8 mouse cellular contexts compared by ENCODE assay signal in genomic region chr6:72099281-72099680, GRCm38 (mm10). TPM values are rescaled to one million over a fixed set of nuclear protein-coding genes. Genes with fewer than 3 reads are reported as not detected.
DNase-seq lines count a peak whose midpoint lies in the region; ATAC-seq and TF ChIP-seq lines count a peak whose summit lies in the region.

No protein-coding gene starts in this region.

- no peak for ATAC-seq in midbrain, embryonic 11.5 days (ENCODE audit: low FRiP score)
- ATAC-seq in limb, embryonic 12.5 days (ENCODE audit: insufficient number of reproducible peaks, insufficient read depth, low FRiP score, low TSS enrichment, low read depth) = no peak
- ATAC-seq in neural tube, embryonic 15.5 days (ENCODE audit: low FRiP score) = no peak

- H3K27me3 ChIP-seq in cerebellum, adult 2 months (ENCODE audit: control insufficient read depth, insufficient read depth, low read length) = no peaks in the 10 kb centered on the region
- no peaks in the 10 kb centered on the region for H3K27me3 ChIP-seq in midbrain, embryonic 10.5 days (ENCODE audit: low read depth, poor library complexity, severe bottlenecking)
- H3K27me3 ChIP-seq in midbrain, embryonic 11.5 days (ENCODE audit: control insufficient read depth, insufficient read depth, low read length) = no peaks in the 10 kb centered on the region
- no peaks in the 10 kb centered on the region for H3K27me3 ChIP-seq in limb, embryonic 12.5 days
- no peaks in the 10 kb centered on the region for H3K27me3 ChIP-seq in neural tube, embryonic 15.5 days (replicated peaks)
- H3K27me3 ChIP-seq in thymus, adult 2 months (ENCODE audit: control insufficient read depth, insufficient read depth, low read length) = no peaks in the 10 kb centered on the region

- no peak for TF ChIP-seq POLR2A in cerebellum, adult 2 months (IDR thresholded peaks at IDR 0.05; ENCODE audit: borderline replicate concordance, insufficient read depth, low read length)
- TF ChIP-seq POLR2A in thymus, adult 2 months (IDR thresholded peaks at IDR 0.05; ENCODE audit: control insufficient read depth, extremely low read depth, insufficient read depth, low read length, poor library complexity) = no peak

- no peaks in the 10 kb centered on the region for H3K9me3 ChIP-seq in midbrain, embryonic 10.5 days (replicated peaks)
- H3K9me3 ChIP-seq in midbrain, embryonic 11.5 days (ENCODE audit: control insufficient read depth, low read length) = no peaks in the 10 kb centered on the region
- no peaks in the 10 kb centered on the region for H3K9me3 ChIP-seq in limb, embryonic 12.5 days
- H3K9me3 ChIP-seq in neural tube, embryonic 15.5 days (replicated peaks) = no peaks in the 10 kb centered on the region

- H3K9ac ChIP-seq in midbrain, embryonic 11.5 days (ENCODE audit: low read length) = no peak overlapping the region
- no peak overlapping the region for H3K9ac ChIP-seq in limb, embryonic 12.5 days (replicated peaks)
- 0 out of 2 replicates have a peak overlapping the region, but pooled peaks have one; percentile 93 for H3K9ac ChIP-seq in neural tube, embryonic 15.5 days (replicated peaks)

- no peaks in the 10 kb centered on the region for H3K36me3 ChIP-seq in midbrain, embryonic 10.5 days
- no peaks in the 10 kb centered on the region for H3K36me3 ChIP-seq in midbrain, embryonic 11.5 days (ENCODE audit: control insufficient read depth, insufficient read depth, low read length)
- H3K36me3 ChIP-seq in limb, embryonic 12.5 days = no peaks in the 10 kb centered on the region
- no peaks in the 10 kb centered on the region for H3K36me3 ChIP-seq in neural tube, embryonic 15.5 days
- H3K36me3 ChIP-seq in thymus, adult 2 months (ENCODE audit: control insufficient read depth, insufficient read depth, low read length) = no peaks in the 10 kb centered on the region

- peak in 1 of 2 experiments; percentile 48 for DNase-seq in cerebellum, adult 2 months
- no peak for DNase-seq in cerebellum, adult 11 months
- DNase-seq in midbrain, embryonic 10.5 days (ENCODE audit: low spot score) = no peak
- DNase-seq in midbrain, embryonic 11.5 days (ENCODE audit: low spot score, missing footprints) = no peak
- no peak for DNase-seq in thymus, adult 2 months
- DNase-seq in layer of hippocampus, adult 11-12 months (ENCODE audit: low spot score) = no peak

- no peak overlapping the region for H3K4me2 ChIP-seq in midbrain, embryonic 11.5 days
- peak overlapping the region; percentile 82 for H3K4me2 ChIP-seq in limb, embryonic 12.5 days
- peak overlapping the region; percentile 76 for H3K4me2 ChIP-seq in neural tube, embryonic 15.5 days

- H3K4me3 ChIP-seq in cerebellum, adult 2 months (replicated peaks; ENCODE audit: insufficient read depth, low read depth, low read length) = peak overlapping the region; percentile 99
- H3K4me3 ChIP-seq in midbrain, embryonic 10.5 days = peak overlapping the region; percentile 81
- H3K4me3 ChIP-seq in midbrain, embryonic 11.5 days (ENCODE audit: low read depth, low read length) = no peak overlapping the region
- H3K4me3 ChIP-seq in limb, embryonic 12.5 days (replicated peaks) = peak overlapping the region; percentile 61; the same call in 1 of the 2 replicates
- H3K4me3 ChIP-seq in neural tube, embryonic 15.5 days (replicated peaks) = peak overlapping the region; percentile 90
- no peak overlapping the region for H3K4me3 ChIP-seq in thymus, adult 2 months (ENCODE audit: control insufficient read depth, insufficient read depth, low read length)

- TF ChIP-seq CTCF in cerebellum, adult 2 months (IDR thresholded peaks at IDR 0.05; ENCODE audit: borderline replicate concordance, insufficient read depth, low read depth, low read length) = no peak
- TF ChIP-seq CTCF in thymus, adult 2 months (IDR thresholded peaks at IDR 0.05; ENCODE audit: borderline replicate concordance, control insufficient read depth, extremely low read depth, insufficient read depth, low read length, poor library complexity) = no peak

- H3K27ac ChIP-seq in cerebellum, adult 2 months (ENCODE audit: insufficient read depth, low read length) = peak overlapping the region; percentile 99
- no peak overlapping the region for H3K27ac ChIP-seq in midbrain, embryonic 10.5 days (replicated peaks)
- no peak overlapping the region for H3K27ac ChIP-seq in midbrain, embryonic 11.5 days (ENCODE audit: low read depth, low read length)
- H3K27ac ChIP-seq in limb, embryonic 12.5 days = no peak overlapping the region
- no peak overlapping the region for H3K27ac ChIP-seq in neural tube, embryonic 15.5 days (replicated peaks)
- no peak overlapping the region for H3K27ac ChIP-seq in thymus, adult 2 months (ENCODE audit: control insufficient read depth, insufficient read depth, low read length)

- 8% methylated on average over 3 of the region's 3 CpGs for WGBS in cerebellum, adult 2 months
- 77% methylated on average over 3 of the region's 3 CpGs for WGBS in midbrain, embryonic 10.5 days
- 82% methylated on average over 3 of the region's 3 CpGs for WGBS in midbrain, embryonic 11.5 days
- WGBS in limb, embryonic 12.5 days = 70% methylated on average over 3 of the region's 3 CpGs
- WGBS in neural tube, embryonic 15.5 days = 82% methylated on average over 3 of the region's 3 CpGs
- 91% methylated on average over 3 of the region's 3 CpGs for WGBS in thymus, adult 2 months

- peaks cover 22% of the 10 kb centered on the region for H3K4me1 ChIP-seq in cerebellum, adult 2 months (ENCODE audit: control insufficient read depth, insufficient read depth, low read length)
- H3K4me1 ChIP-seq in midbrain, embryonic 10.5 days = peaks cover 49% of the 10 kb centered on the region
- H3K4me1 ChIP-seq in midbrain, embryonic 11.5 days (ENCODE audit: control insufficient read depth, insufficient read depth, low read length) = peaks cover 17% of the 10 kb centered on the region
- peaks cover 33% of the 10 kb centered on the region for H3K4me1 ChIP-seq in limb, embryonic 12.5 days (replicated peaks)
- peaks cover 34% of the 10 kb centered on the region for H3K4me1 ChIP-seq in neural tube, embryonic 15.5 days
- peaks cover 10% of the 10 kb centered on the region for H3K4me1 ChIP-seq in thymus, adult 2 months (replicated peaks; ENCODE audit: control insufficient read depth, insufficient read depth, low read length)

RNA-seq across cellular contexts. Expression of gene St3gal5, which starts 1.9 kb away (rescaled TPM):
- 129 TPM in 2 replicates for polyA plus RNA-seq in cerebellum, adult 2 months (2012; rRNA removed)
- 39.1 and 40.0 TPM in 2 replicates for polyA plus RNA-seq in midbrain, embryonic 10.5 days (2016; fragmentation: Nextera tagmentation; extraction: Ambion mirVana)
- 33.4 and 40.7 TPM in 2 replicates for polyA plus RNA-seq in midbrain, embryonic 11.5 days (2014; fragmentation: Nextera tagmentation; extraction: Ambion mirVana)
- 29.6 and 32.3 TPM in 2 replicates for polyA plus RNA-seq in limb, embryonic 12.5 days (2016; fragmentation: Nextera tagmentation; extraction: Ambion mirVana)
- polyA plus RNA-seq in neural tube, embryonic 15.5 days (2015; fragmentation: Nextera tagmentation; extraction: Ambion mirVana) = 69.1 and 76.0 TPM in 2 replicates
- 4.4 and 5.3 TPM in 2 replicates for polyA plus RNA-seq in thymus, adult 2 months (2012; rRNA removed)

Comparison
In these comparisons a context has a peak if more than half of its experiments do, and no peak if none do; other contexts are left out.
1. H3K4me3 ChIP-seq: peak in cerebellum, adult 2 months (single experiment), midbrain, embryonic 10.5 days (single experiment), limb, embryonic 12.5 days (single experiment) and neural tube, embryonic 15.5 days (single experiment); none in midbrain, embryonic 11.5 days (single experiment) and thymus, adult 2 months (single experiment).